Comparison of ENCODE assay signal across 12 mouse cellular contexts in the genomic region with DNA sequence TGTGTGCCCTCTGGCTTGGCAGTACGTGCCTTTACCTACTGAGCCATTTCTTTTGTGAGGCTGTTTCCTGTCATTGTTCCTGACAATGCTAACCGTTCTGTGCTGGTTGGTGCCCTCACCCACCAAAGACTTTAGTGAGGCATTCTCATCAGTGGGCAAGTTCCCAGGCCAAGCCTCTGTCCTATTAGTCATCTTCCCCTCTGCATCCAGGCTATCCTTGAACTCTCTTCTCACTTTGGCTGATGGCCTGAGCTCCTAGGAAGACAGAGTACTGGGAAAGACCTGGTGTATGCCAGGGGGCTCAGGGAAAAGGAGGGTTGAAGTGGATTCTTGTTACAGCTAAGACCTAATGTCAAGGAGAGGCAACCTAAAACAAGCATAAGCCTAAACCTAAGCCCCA. TPM values are rescaled to one million over a fixed set of nuclear protein-coding genes. Genes with fewer than 3 reads are reported as not detected.
"Had no signal": no experiment of that assay in that cellular context is flagged by ENCODE, and none has a peak within 500 bp of the region (broad histone marks: within the 10 kb centered on the region; RNA-seq: fewer than 3 reads in every experiment).

No protein-coding gene starts in this region.

- H3K4me2 ChIP-seq: liver, embryonic 11.5 days; liver, embryonic 15.5 days; lung, embryonic 14.5 days; midbrain, embryonic 13.5 days; stomach, embryonic 15.5 days had no signal

- H3K27me3 ChIP-seq: liver, embryonic 15.5 days; midbrain, embryonic 13.5 days; stomach, embryonic 15.5 days had no signal

- H3K9me3 ChIP-seq: limb, embryonic 10.5 days; liver, embryonic 15.5 days; midbrain, embryonic 13.5 days; stomach, embryonic 15.5 days had no signal

- H3K4me3 ChIP-seq: left cerebral cortex, adult 2 months; limb, embryonic 10.5 days; liver, embryonic 15.5 days; midbrain, embryonic 13.5 days; stomach, embryonic 15.5 days had no signal

- ATAC-seq: midbrain, embryonic 13.5 days had no signal

- H3K9ac ChIP-seq: liver, embryonic 15.5 days; lung, embryonic 14.5 days; midbrain, embryonic 13.5 days; stomach, embryonic 15.5 days had no signal

- H3K27ac ChIP-seq: left cerebral cortex, adult 2 months; limb, embryonic 10.5 days; liver, embryonic 15.5 days; midbrain, embryonic 13.5 days; stomach, embryonic 15.5 days had no signal

- H3K36me3 ChIP-seq: limb, embryonic 10.5 days; liver, embryonic 15.5 days; midbrain, embryonic 13.5 days; stomach, embryonic 15.5 days had no signal

- DNase-seq: kidney, adult 8-10 months; kidney, postnatal 25 days; lung, embryonic 14.5 days; right cerebral cortex, postnatal 14 days; thymus, adult 2 months; thymus, postnatal 25 days had no signal

RNA-seq across cellular contexts. Expression of gene Tlr9, which starts 31.6 kb away (rescaled TPM):
- polyA plus RNA-seq: limb, embryonic 10.5 days; liver, embryonic 11.5 days; midbrain, embryonic 13.5 days had no signal
